Mouse (Mus musculus): ENCODE measurements around the gene Cd59a. TPM values are rescaled to one million over a fixed set of nuclear protein-coding genes. Genes with fewer than 3 reads are reported as not detected.

Gene Cd59a
- polyA plus RNA-seq, 1 experiment: 14.2 TPM

DNA sequence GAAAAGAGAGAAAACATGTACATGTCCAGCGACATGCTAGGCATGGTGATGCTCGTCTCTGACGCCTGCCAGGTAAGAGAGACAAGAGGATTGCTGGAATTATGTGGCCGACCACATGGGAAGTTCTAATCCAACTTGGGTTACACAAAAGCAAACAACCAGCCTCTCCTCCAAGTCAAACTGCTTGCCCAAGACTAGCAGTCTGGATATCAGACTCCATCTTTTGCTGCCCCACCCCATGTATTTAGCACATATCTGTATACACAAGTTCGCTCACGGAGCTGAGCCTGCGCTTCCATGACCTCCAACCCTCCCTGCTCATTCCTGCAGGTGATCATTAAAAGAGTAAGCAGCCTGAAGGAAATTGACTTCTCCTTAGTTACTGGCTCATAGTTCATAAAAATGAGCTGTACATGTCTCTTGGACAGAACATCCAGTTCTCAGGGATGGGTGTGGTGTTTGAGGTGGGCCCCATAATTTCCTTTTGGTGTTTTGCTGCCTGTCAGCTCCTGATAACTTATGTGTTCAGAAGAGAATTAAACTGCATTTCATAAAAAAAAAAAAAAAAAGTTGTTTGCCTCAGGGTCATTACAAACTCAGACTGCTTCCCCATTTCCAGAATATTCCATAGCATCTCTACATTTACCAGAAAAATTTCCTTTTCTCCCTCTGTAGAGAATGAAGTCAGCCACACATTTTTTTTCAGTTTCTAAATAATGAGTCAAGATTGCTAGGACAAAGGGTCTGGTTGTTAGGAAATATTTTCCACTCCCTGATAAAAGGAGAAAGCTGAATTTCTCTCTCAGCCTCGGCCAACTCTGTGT is 26.3 kb downstream of the Cd59a start:
- peak overlapping the region; percentile 92 for H3K4me3 ChIP-seq (replicated peaks)
- TF ChIP-seq GATA1 (IDR thresholded peaks at IDR 0.05; ENCODE audit: borderline replicate concordance, low read length) (no peak), FLI1 (IDR thresholded peaks at IDR 0.05; ENCODE audit: low read length) (no peak)

DNA sequence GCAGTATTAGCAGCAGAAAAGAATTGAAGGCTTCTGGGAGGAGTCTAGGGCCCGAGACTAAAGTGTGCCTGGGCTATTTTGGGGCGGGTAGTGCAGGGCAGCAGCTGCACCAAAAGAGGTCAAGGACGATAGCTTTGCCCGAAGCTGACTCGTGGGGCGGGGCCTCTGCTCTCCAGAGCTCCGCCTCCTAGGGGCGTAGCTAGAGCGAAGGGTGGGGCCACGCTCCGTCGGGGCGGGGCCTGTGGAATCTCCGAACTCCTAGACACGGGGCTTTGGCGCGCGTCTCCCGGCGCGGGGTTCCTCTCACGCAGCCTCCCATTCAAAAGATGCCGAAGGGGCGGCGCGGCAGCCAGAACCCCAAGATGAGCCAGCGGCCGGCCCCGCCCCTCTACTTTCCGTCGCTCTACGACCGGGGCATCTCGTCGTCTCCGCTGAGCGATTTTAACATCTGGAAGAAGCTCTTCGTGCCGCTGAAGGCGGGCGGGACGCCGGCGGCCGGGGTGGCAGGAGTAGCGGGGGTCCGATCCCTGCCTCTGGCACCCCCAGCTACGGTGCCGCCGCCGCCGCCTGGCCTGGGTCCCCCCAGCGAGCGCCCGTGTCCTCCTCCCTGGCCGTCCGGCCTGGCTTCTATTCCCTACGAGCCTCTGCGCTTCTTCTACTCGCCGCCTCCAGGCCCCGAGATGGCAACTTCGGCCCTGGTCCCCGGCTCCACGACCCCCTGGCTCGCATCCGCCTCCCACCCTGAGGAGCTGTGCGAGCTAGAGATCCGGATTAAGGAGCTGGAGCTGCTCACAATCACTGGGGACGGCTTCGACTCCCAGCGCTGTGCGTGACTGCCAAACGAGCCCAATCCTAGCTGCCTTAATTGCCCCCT is 27.1 kb downstream of the Cd59a start, which contains the start of gene A930018P22Rik:
TSS of gene A930018P22Rik (plus strand) at position 265 of the 874 bp plus-strand sequence.
- H3K27me3 ChIP-seq (replicated peaks): peaks cover 42% of the 10 kb centered on the region
- no peak for TF ChIP-seq FLI1 (IDR thresholded peaks at IDR 0.05; ENCODE audit: low read length)
- no peak for TF ChIP-seq GATA1 (IDR thresholded peaks at IDR 0.05; ENCODE audit: borderline replicate concordance, low read length)
- no peaks in the 10 kb centered on the region for H3K9me3 ChIP-seq
- H3K4me3 ChIP-seq (replicated peaks): peak within 1 kb of the TSS; percentile 92
- peaks cover 6% of the 10 kb centered on the region for H3K36me3 ChIP-seq (replicated peaks; ENCODE audit: low read length)
- H3K4me1 ChIP-seq: peaks cover 54% of the 10 kb centered on the region

More for the DNA sequence above, 26.3 kb downstream of the Cd59a start:
- Histone ChIP-seq H3K27me3 (replicated peaks) (peaks cover 37% of the 10 kb centered on the region), H3K36me3 (replicated peaks; ENCODE audit: low read length) (peaks cover 10% of the 10 kb centered on the region), H3K9me3 (no peaks in the 10 kb centered on the region), H3K4me1 (peaks cover 62% of the 10 kb centered on the region)

DNA sequence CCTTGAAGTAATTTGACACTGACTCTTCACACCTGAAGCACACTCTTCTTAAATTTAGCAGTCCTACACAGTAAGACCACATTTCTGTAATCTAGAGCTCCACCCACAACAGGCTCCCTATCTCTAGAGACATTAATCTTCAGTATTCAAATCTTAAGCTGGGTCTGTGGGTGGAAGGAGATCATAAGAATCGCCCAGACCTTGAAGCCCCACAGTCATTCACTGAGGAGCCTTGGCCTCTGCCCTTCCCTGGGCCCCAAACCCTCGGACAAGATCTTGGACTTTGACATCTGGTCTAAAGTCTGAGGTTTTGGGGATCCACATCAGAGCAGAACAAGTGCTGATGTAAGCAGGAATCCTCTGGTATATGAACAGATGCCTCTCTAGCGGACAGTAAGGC is 27.9 kb downstream of the Cd59a start:
- H3K36me3 ChIP-seq (replicated peaks; ENCODE audit: low read length): peaks cover 4% of the 10 kb centered on the region
- no peak for TF ChIP-seq GATA1 (IDR thresholded peaks at IDR 0.05; ENCODE audit: borderline replicate concordance, low read length)
- no peak for TF ChIP-seq FLI1 (IDR thresholded peaks at IDR 0.05; ENCODE audit: low read length)
- no peaks in the 10 kb centered on the region for H3K9me3 ChIP-seq
- H3K4me1 ChIP-seq: peaks cover 52% of the 10 kb centered on the region
- peak overlapping the region; percentile 92 for H3K4me3 ChIP-seq (replicated peaks)
- peaks cover 50% of the 10 kb centered on the region for H3K27me3 ChIP-seq (replicated peaks)

DNA sequence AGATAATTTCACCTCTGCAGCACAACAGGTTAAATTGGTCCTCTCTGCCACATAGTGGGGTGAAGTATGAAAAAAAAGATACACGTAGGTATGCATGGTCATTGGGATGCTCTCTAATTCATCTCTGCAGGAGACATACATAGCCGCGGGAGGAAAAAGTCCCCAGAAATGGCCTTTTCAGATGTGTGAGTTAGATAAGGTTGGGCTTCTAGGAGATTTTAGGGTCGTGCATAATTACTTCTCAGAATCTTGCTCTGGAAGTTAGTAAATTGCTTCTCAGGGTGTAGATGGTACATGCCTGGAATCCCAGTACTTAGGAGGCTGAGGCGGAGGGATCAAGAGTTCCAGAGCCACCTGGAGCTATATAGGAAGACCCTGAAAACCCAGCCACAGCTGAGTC is 28.5 kb downstream of the Cd59a start:
- Histone ChIP-seq H3K4me3 (replicated peaks) (no peak overlapping the region), H3K4me1 (peaks cover 47% of the 10 kb centered on the region), H3K9me3 (no peaks in the 10 kb centered on the region), H3K27me3 (replicated peaks) (peaks cover 55% of the 10 kb centered on the region), H3K36me3 (replicated peaks; ENCODE audit: low read length) (no peaks in the 10 kb centered on the region)
- TF ChIP-seq FLI1 (IDR thresholded peaks at IDR 0.05; ENCODE audit: low read length) (no peak), GATA1 (IDR thresholded peaks at IDR 0.05; ENCODE audit: borderline replicate concordance, low read length) (no peak)

DNA sequence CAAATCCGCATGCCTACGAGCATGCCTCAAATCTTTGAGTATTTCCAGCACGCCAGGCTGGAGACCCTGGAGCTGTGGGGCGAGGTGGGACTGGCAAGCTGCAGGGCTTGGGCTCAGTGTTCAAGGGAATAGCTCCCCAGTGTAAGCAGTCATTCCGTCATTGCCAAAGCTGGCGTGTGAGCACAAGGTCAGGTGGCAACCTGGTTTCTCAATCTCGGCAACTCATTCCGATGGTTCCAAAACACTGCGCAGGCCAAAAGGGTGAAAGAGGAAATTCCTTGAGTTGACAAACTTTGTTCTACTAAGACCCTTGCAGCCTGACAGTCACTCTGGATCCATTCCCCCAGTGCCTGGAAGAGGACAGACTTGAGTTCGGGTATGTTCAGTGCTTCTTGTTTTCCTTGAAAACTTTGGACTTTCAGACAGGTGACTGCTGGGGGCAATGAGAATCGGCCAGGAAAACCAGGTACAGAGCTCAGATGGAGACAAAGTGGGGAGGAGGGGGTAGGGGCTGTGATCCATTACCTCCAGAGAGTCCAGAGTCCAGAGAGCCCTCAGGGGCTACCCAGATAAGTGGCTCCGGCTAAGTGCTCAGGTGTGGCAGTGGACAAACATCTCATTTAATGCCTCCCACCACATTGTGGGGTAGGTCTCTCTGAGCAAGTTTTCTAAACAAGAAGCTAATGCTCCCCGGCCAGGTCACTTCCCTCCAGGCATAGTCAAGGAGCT is 33.4 kb downstream of the Cd59a start:
- Histone ChIP-seq H3K27me3 (replicated peaks) (peaks cover 75% of the 10 kb centered on the region), H3K36me3 (replicated peaks; ENCODE audit: low read length) (no peaks in the 10 kb centered on the region), H3K9me3 (no peaks in the 10 kb centered on the region), H3K4me3 (replicated peaks) (no peak overlapping the region), H3K4me1 (peaks cover 21% of the 10 kb centered on the region)
- TF ChIP-seq GATA1 (IDR thresholded peaks at IDR 0.05; ENCODE audit: borderline replicate concordance, low read length) (no peak), FLI1 (IDR thresholded peaks at IDR 0.05; ENCODE audit: low read length) (no peak)

GRCm38 (mm10) chr2:104130165-104130564 is 34.6 kb downstream of the Cd59a start:
- no peak for TF ChIP-seq GATA1 (IDR thresholded peaks at IDR 0.05; ENCODE audit: borderline replicate concordance, low read length)
- TF ChIP-seq FLI1 (IDR thresholded peaks at IDR 0.05; ENCODE audit: low read length): no peak
- Histone ChIP-seq H3K27me3 (replicated peaks) (peaks cover 70% of the 10 kb centered on the region), H3K36me3 (replicated peaks; ENCODE audit: low read length) (no peaks in the 10 kb centered on the region), H3K4me3 (replicated peaks) (no peak overlapping the region), H3K4me1 (peaks cover 26% of the 10 kb centered on the region), H3K9me3 (no peaks in the 10 kb centered on the region)

DNA sequence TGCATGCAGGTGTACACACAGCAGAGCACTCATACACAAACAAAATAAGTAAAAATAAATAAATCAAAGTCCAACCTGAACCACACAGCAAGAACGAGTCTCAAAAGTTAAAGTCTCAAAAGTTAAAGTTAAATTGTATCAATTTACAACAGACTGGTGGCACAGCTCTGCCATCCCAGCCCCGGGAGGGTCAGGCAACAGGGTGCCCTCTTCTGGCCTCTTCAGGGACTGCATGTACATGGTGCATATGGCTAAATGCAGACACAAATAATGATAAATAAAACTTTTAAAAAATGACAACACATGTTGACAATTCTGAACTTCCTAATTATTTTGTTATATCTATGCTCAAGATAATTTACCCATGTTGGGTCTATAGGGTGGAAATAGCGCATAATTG is 35.4 kb downstream of the Cd59a start:
- Histone ChIP-seq H3K9me3 (no peaks in the 10 kb centered on the region), H3K27me3 (replicated peaks) (peaks cover 69% of the 10 kb centered on the region), H3K4me1 (peaks cover 19% of the 10 kb centered on the region), H3K36me3 (replicated peaks; ENCODE audit: low read length) (no peaks in the 10 kb centered on the region), H3K4me3 (replicated peaks) (no peak overlapping the region)
- TF ChIP-seq GATA1 (IDR thresholded peaks at IDR 0.05; ENCODE audit: borderline replicate concordance, low read length) (no peak), FLI1 (IDR thresholded peaks at IDR 0.05; ENCODE audit: low read length) (no peak)

- Histone ChIP-seq H3K36me3 (replicated peaks; ENCODE audit: low read length) (no peaks in the 10 kb centered on the region), H3K4me1 (peaks cover 19% of the 10 kb centered on the region), H3K9me3 (no peaks in the 10 kb centered on the region), H3K4me3 (replicated peaks) (no peak overlapping the region), H3K27me3 (replicated peaks) (peaks cover 69% of the 10 kb centered on the region)
- TF ChIP-seq GATA1 (IDR thresholded peaks at IDR 0.05; ENCODE audit: borderline replicate concordance, low read length) (no peak), FLI1 (IDR thresholded peaks at IDR 0.05; ENCODE audit: low read length) (no peak)
Measured at GRCm38 (mm10) chr2:104132266-104132859, 36.8 kb downstream of the Cd59a start.

Data from megakaryocyte, embryonic 14.5 days (primary cell).